Mouse (Mus musculus) c-Kit-positive CD71-positive TER-119-positive erythroid progenitor cells, embryonic 14.5 days (primary cell): ENCODE data around the gene Ikbke.
"Not testable (repeated sequence)": the region's sequence is repeated elsewhere in the genome, so short reads cannot be mapped to it uniquely, and the experiment has no call there.

Experiments
- DNase-seq: peaks from one replicate; pipeline ENCODE4 v3.0.0-alpha.2; 2013; ENCODE audit warnings: low spot score

Ikbke gene

GRCm38 (mm10) chr1:131280280-131280679, 874 bp upstream of the Ikbke start:
- no peak for DNase-seq

- DNase-seq, result no peak
Measured at GRCm38 (mm10) chr1:131278606-131279455, 575 bp downstream of the Ikbke start.

GRCm38 (mm10) chr1:131276831-131277230, 2.6 kb downstream of the Ikbke start:
- no peak for DNase-seq

GRCm38 (mm10) chr1:131275577-131275976, 3.8 kb downstream of the Ikbke start:
- no peak for DNase-seq

- no peak for DNase-seq
Measured at GRCm38 (mm10) chr1:131274725-131275539, 4.5 kb downstream of the Ikbke start.

GRCm38 (mm10) chr1:131269797-131270578, 9.4 kb downstream of the Ikbke start:
- peak; percentile 64 for DNase-seq

GRCm38 (mm10) chr1:131268776-131269175, 10.6 kb downstream of the Ikbke start:
- no peak for DNase-seq

- no peak for DNase-seq
Measured at GRCm38 (mm10) chr1:131263905-131264304, 15.5 kb downstream of the Ikbke start.

GRCm38 (mm10) chr1:131260309-131260656, 19.1 kb downstream of the Ikbke start:
- peak; percentile 52 for DNase-seq

- no peak for DNase-seq
Measured at GRCm38 (mm10) chr1:131259632-131260308, 19.6 kb downstream of the Ikbke start.

- no peak for DNase-seq
Measured at GRCm38 (mm10) chr1:131257288-131257687, 22.1 kb downstream of the Ikbke start.

GRCm38 (mm10) chr1:131252516-131253250, 26.7 kb downstream of the Ikbke start:
- not testable (repeated sequence) for DNase-seq

GRCm38 (mm10) chr1:131246433-131247395, 32.7 kb downstream of the Ikbke start:
- DNase-seq, result no peak

- no peak for DNase-seq
Measured at GRCm38 (mm10) chr1:131245926-131246325, 33.5 kb downstream of the Ikbke start.

- no peak for DNase-seq
Measured at GRCm38 (mm10) chr1:131245089-131245856, 34.1 kb downstream of the Ikbke start, which contains the start of gene Rassf5. Gene Rassf5, minus strand, starts transcription at chr1:131245258.

GRCm38 (mm10) chr1:131244536-131245088, 34.8 kb downstream of the Ikbke start:
- DNase-seq, result no peak

- no peak for DNase-seq
Measured at GRCm38 (mm10) chr1:131242956-131243355, 36.5 kb downstream of the Ikbke start.

- DNase-seq, result no peak
Measured at GRCm38 (mm10) chr1:131239576-131240193, 39.7 kb downstream of the Ikbke start.
